Mouse (Mus musculus): ENCODE results near the gene Hist1h2ab.
"Not testable (repeated sequence)": the region's sequence is repeated elsewhere in the genome, so short reads cannot be mapped to it uniquely, and the experiment has no call there.

The Hist1h2ab gene

GRCm38 (mm10) chr13:23755000-23755399 is 4.1 kb downstream of the Hist1h2ab start:
- no peak for DNase-seq

- peak; percentile 87 to 89 for DNase-seq
These were observed 5.9 kb downstream of the Hist1h2ab start, which contains the start of gene Hist1h4b for GRCm38 (mm10) chr13:23756790-23757189. Hist1h4b (plus strand) TSS chr13:23757013.

GRCm38 (mm10) chr13:23757211-23757773 is 6.4 kb downstream of the Hist1h2ab start:
- no peak for DNase-seq

- DNase-seq: no peak
These were observed 7.0 kb downstream of the Hist1h2ab start for GRCm38 (mm10) chr13:23757921-23758320.

GRCm38 (mm10) chr13:23759251-23759771 is 8.4 kb downstream of the Hist1h2ab start:
- DNase-seq: no peak

- DNase-seq: peak in 1 of 2 experiments; percentile 34
These were observed 9.0 kb downstream of the Hist1h2ab start for GRCm38 (mm10) chr13:23759916-23760239.

- peak in 1 of 2 experiments; percentile 63 for DNase-seq
These were observed 9.5 kb downstream of the Hist1h2ab start for GRCm38 (mm10) chr13:23760240-23760971.

GRCm38 (mm10) chr13:23760972-23761864 is 10.3 kb downstream of the Hist1h2ab start, which contains the start of gene Hist1h4a:
Hist1h4a (minus strand) TSS chr13:23761230.
- peak; percentile 98 for DNase-seq

- peak; percentile 61 to 72 for DNase-seq
These were observed 11.2 kb downstream of the Hist1h2ab start, which contains the start of gene Hist1h3a for GRCm38 (mm10) chr13:23761871-23762821. Hist1h3a (minus strand) TSS chr13:23762386.

- no peak for DNase-seq
These were observed 12.3 kb downstream of the Hist1h2ab start for GRCm38 (mm10) chr13:23763242-23763585.

GRCm38 (mm10) chr13:23763586-23764323 is 12.8 kb downstream of the Hist1h2ab start, which contains the start of gene Hist1h1a:
Hist1h1a (plus strand) TSS chr13:23763666.
- peak; percentile 88 to 90 for DNase-seq

GRCm38 (mm10) chr13:23764324-23765171 is 13.6 kb downstream of the Hist1h2ab start:
- DNase-seq: no peak

GRCm38 (mm10) chr13:23765172-23765513 is 14.2 kb downstream of the Hist1h2ab start:
- no peak for DNase-seq

- no peak for DNase-seq
These were observed 15.8 kb downstream of the Hist1h2ab start for GRCm38 (mm10) chr13:23766772-23767171.

- DNase-seq: no peak
These were observed 18.0 kb downstream of the Hist1h2ab start for GRCm38 (mm10) chr13:23768834-23769397.

GRCm38 (mm10) chr13:23769613-23770012 is 18.7 kb downstream of the Hist1h2ab start, which contains the start of gene Trim38:
Trim38 (plus strand) TSS chr13:23769913.
- not testable (repeated sequence) for DNase-seq

GRCm38 (mm10) chr13:23772561-23773313 is 21.8 kb downstream of the Hist1h2ab start:
- DNase-seq: no peak

GRCm38 (mm10) chr13:23778339-23778738 is 27.4 kb downstream of the Hist1h2ab start:
- DNase-seq: no peak

- DNase-seq: no peak
These were observed 28.1 kb downstream of the Hist1h2ab start for GRCm38 (mm10) chr13:23779025-23779424.

All from thymus, postnatal 36 days (tissue).